Mouse (Mus musculus) adrenal gland, postnatal 25 days (tissue): ENCODE results near the gene Nms. TPM values are rescaled to one million over a fixed set of nuclear protein-coding genes. Genes with fewer than 3 reads are reported as not detected.

Experiments used
- DNase-seq: peaks from one replicate; pipeline ENCODE4 v3.0.0; 2021; ENCODE audit warnings: mixed read lengths
- long read RNA-seq: library from polyadenylated mRNA; stranded (forward); transcript quantifications from one replicate; pipeline ENCODE4 v2.0.0, GENCODE M21; 2021
- total RNA-seq: library from RNA; stranded (reverse); gene quantifications from 2 replicates; pipeline ENCODE4 v1.2.3, GENCODE M21; 2021

The Nms gene
- total RNA-seq, result not detected in 2 replicates
- long read RNA-seq, result 0 reads

GRCm38 (mm10) chr1:38938849-38939248 lies at the start of gene Nms:
TSS of gene Nms (plus strand) at chr1:38939149.
- no peak for DNase-seq

DNA sequence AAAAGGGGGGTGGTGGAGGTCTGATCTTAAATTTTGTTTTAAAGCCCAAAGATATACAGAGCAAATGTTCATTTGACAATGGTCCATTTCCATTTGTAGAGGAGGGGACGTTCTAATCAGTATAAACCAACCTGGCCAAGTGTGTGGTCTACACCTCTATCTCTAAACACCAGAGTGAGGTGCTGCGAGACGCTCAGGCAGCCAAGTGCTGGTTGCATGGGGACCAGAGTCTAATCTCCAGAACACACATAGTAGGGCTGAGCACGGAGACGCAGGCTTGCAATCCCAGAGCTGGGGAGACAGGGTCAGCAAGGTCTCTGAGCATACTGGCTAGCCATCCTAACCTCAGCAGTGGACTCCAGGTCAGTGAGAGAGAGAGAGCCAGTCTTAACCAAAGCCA lies 47.5 kb upstream of the Nms start:
- no peak for DNase-seq

DNA sequence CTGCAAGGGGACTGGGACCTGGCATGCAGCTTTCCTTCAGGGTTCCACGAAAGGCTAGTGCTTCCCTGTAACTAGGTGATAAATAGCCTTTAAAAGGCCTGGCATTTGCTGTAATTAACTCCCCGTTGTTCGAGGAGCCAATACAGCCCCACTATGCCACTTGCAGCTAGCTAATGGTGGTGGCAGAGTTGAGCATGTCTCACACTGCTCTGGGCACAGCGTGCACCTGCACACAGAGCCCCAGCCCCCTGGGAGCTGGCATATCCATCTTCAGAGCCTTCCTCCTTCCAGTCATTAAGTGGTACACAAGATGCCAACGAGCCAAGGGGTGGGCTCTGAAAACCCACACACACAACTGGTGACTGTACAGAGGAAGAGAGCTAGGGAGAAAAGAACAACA lies 45.9 kb upstream of the Nms start:
- no peak for DNase-seq

DNA sequence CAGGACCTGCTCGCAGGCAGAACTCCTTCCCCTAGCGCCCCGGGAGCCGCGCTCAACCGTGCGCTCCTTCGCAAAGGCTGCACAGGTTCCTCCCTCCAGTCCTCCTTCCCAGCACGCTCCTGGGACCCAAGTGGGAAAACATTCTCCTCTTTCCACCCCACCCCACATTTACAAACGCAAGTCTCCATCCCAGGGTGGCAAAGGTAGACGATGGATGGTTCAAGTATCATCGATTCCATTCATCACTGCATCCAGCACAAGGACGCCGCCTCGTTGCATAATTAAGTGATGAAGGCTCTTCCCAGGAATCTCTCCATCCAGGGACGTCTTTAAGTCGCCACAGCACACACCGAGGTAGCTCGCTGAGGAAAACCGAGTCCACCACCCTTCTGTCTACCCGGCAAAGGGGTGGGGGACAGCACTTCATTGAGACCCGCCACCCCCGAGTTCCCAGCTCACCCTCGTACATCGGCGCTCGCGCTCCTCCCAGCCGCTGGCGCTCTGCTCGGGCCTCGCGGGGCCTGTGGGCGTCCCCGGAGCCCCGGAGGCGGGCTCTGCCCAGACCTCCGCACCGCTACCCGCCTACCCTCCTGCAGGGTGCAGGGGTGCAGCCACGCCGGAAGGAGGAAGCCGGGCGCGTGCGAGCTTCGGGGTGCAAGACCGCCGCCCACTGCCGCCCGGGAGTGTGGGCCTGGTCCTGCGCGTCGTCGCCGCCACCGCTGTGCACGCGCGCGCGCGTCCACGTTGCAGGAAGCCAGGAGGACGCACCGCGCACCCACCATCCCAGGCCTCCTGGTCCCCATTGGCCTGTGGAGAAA lies 41.3 kb upstream of the Nms start, which contains the start of gene Chst10:
Gene Chst10, minus strand, starts transcription at position 731 of the 818 bp plus-strand sequence.
- DNase-seq, result peak; percentile 64

DNA sequence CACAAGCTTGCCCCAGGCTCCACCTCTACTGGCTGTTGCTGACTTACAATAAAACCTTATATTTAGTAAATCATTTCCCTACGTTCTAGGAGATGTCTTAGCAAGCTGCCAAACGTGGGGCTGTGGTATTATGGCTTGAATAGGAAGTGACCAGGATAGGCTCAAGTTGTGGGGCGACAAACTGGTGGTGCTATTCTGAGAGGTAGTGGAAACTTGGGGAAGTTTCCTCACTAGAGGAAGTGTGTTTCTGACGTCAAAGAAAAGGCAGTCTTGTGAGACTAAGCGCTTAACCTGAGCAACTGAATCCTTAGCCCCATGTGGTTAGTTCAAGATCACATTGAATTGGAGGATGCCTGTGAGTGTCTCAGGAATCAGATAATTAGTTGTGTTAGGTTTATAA lies 36.4 kb upstream of the Nms start:
- no peak for DNase-seq

DNA sequence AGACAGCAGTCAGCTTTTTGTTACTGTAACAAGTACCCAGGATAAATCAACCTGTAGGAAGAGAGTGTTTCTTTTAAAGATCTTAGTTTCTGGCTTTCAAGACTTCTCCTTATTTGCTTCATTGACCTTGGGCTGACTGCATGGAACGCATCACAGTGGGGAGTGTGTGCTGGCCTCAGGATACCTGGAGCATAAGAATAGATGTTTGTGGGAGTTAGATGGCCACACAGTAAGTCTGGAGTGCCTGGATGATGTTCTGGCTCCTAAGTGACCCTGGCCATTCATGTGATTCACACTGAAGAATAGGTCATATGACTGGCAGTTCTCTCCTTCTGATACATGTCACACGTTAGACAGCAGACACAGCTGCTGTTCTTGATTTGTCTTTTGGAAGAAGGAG lies 35.0 kb upstream of the Nms start:
- DNase-seq, result no peak

- DNase-seq, result no peak
These were observed 10.0 kb upstream of the Nms start for GRCm38 (mm10) chr1:38928996-38929395.

- DNase-seq, result no peak
These were observed 9.5 kb upstream of the Nms start for GRCm38 (mm10) chr1:38929468-38929867.

DNA sequence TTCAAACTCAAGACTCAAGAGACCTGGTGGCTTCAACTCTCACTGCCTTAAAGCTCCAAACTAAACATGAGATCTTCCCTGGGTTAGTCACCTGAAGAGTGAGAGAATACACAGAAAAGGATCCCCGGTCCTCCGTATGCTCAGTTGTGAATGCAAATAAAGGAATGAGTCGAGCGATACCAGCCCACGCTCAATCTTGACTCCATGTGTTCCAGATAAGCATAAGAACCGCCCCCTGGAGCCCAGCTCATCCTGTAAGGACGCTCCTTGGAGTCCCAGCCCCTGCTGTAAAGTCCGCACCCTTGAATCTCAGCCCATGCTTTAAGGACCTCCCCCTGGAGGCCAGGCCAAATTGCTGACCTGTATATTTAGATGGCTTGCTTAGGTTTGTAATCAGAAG lies 8.2 kb upstream of the Nms start:
- DNase-seq, result no peak

DNA sequence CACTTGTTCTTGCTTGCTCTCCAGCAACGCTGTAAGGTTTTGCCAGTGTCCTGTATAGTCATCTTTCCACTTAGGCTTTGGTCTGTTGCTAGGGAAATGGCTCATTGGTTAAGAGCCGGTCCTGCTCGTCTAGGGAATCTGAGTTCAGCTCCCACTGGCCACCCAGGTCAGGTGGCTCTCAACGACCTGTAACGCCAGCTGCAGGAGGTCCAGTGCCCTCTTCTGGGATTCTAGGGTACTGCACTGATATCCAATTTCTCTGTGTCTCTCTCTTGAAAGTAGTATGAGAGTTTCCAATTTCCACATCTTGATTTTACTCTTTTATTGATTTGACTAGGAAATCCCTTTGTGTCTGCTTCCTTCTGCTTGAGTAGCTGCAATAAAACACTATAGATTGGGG lies 4.3 kb upstream of the Nms start:
- peak; percentile 7 for DNase-seq

GRCm38 (mm10) chr1:38936780-38937179 lies 2.2 kb upstream of the Nms start:
- peak; percentile 36 for DNase-seq

- peak; percentile 43 for DNase-seq
These were observed 659 bp downstream of the Nms start for GRCm38 (mm10) chr1:38939608-38940007.

GRCm38 (mm10) chr1:38956457-38956856 lies 17.5 kb downstream of the Nms start:
- no peak for DNase-seq

GRCm38 (mm10) chr1:38969116-38969515 lies 30.2 kb downstream of the Nms start:
- DNase-seq, result no peak

GRCm38 (mm10) chr1:38971712-38972111 lies 32.8 kb downstream of the Nms start:
- no peak for DNase-seq

DNA sequence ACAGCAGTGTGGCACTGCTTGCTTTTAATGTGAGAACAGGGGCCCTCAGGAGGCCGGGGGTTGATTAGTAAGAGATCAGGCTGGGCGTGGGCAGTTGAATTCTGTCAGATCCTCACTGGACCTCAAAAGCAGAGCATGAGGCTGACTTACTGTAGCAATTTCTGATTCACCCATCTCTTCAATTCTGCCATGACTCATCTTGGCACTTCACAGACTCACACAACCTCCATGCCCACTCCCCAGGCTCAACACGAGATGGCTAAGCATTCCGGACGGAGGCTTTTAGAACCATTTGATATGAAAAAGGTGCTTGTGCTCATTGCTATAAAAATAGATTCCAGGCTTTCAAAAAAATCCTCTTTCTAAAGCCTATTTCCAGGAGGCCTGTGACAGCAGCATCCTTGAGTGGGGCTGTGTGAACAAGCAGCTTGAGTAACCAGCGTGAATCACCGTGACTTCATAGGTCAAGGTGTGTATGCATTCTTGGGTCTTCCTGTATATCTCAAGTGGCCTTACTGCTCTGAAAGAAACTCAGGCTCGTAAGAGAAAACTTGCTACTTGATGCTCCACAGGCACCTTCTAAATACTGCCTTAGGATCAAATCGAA lies 34.1 kb downstream of the Nms start:
- DNase-seq, result peak; percentile 29

DNA sequence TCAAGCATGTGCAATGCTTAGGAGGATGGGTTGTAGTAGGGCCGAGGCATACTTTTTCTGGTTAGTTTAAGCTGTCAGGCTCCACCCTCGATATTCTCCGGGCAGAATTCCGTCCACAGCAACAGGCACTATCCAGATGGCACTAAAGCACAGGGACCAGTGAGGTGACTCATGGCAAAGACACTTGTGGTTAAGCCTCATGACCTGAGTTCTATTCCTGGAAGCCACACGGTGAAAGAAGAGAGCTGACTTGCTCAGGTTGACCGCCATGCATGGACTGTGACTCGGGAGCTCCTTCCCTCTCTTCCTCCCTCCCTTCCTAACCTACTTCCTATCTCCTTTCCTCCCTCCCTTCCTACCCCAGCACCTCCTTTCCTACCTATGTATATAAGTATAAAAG lies 41.0 kb downstream of the Nms start:
- DNase-seq, result no peak

GRCm38 (mm10) chr1:38983870-38984269 lies 44.9 kb downstream of the Nms start:
- DNase-seq, result no peak

- no peak for DNase-seq
These were observed 46.4 kb downstream of the Nms start, which contains the start of gene Pdcl3 for GRCm38 (mm10) chr1:38985308-38985707. TSS of gene Pdcl3 (plus strand) at chr1:38985608.

DNA sequence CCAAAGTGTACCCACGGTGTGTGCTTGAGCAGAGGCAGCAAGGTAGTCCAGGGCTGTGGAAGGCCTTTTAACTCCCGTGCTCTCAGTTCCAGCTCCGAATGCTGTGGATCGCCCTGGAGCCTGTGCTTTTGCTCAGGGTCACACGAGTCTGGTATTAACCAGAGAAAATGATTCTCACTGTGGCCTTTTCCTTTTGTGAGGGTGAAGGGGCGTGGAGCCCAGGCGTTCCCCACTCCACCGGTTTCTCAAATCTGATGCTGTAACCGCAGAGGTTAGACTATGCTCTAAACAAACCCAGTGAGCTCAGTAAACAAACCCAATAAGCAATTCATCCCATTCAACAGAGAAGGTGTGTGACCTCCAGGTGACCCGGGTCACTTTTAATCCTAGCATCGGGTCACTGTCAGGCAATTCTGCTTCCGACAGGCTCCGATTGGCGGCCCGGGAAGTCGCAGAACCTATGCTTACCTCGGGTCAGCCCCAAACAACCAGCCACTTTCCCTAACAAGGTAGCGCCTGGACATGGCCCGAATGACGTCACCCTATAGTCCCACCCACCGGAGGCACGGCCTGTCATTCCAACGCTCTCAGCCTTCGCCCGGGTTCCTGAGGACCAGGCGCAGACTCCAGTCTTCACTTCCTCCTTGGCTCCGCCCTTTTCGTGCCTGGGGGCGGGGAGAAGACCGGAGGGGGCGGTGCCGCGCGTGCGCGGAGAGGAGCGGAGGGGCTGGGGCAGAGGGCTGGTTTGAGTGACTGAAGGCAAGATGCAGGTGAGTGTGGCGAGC lies 48.3 kb downstream of the Nms start:
- DNase-seq, result peak; percentile 96

DNA sequence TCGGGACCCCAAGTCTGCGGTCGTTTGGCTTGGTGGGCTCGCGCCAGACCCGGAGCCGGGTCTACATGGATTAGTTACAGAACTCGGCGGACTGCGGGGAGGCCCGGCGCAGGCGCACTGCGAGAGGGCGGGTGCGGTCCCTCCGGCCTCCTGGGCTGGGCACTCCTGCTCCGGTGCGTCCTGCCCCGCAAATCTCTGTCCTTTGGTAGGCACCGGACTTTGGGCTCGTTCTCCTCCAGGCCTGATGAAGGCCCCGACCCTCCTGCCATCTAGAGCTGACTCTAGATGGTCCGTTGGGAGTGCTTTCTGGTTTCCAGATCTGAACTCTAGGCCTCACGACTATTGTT lies 48.9 kb downstream of the Nms start:
- DNase-seq, result no peak

- DNase-seq, result no peak
These were observed 49.4 kb downstream of the Nms start for GRCm38 (mm10) chr1:38988357-38988756.

GRCm38 (mm10) chr1:38992365-38992764 lies 53.4 kb downstream of the Nms start:
- no peak for DNase-seq
